Mouse (Mus musculus) C2C12 (cell line): Measurements from ENCODE around the gene Fos. TPM values are rescaled to one million over a fixed set of nuclear protein-coding genes. Genes with fewer than 3 reads are reported as not detected.

Experiments
- H3K27me3 ChIP-seq: one replicate; pipeline ENCODE4 v1.6.1; 2011; ENCODE audit not compliant: control insufficient read depth, insufficient read depth, insufficient read length
- H3K36me3 ChIP-seq: one replicate; pipeline ENCODE4 v1.6.1; 2011; ENCODE audit not compliant: control insufficient read depth, insufficient read depth
- H3K4me3 ChIP-seq: one replicate; pipeline ENCODE4 v1.5.1; 2011; ENCODE audit warnings: mild to moderate bottlenecking, control low read depth; ENCODE audit not compliant: poor library complexity, insufficient read depth, severe bottlenecking
- H3K79me2 ChIP-seq: one replicate; pipeline ENCODE4 v1.6.1; 2011; ENCODE audit not compliant: control insufficient read depth, insufficient read depth
- H3K79me3 ChIP-seq: one replicate; pipeline ENCODE4 v1.6.1; 2011; ENCODE audit warnings: low read depth, control low read depth
- H3ac ChIP-seq: one replicate; pipeline ENCODE3; 2011; ENCODE audit warnings: low read depth; ENCODE audit not compliant: control insufficient read depth, insufficient read length
- CEBPB ChIP-seq: IDR thresholded peaks from one replicate; pipeline ENCODE4 v1.6.1; 2011; ENCODE audit warnings: low read depth, mild to moderate bottlenecking, control low read depth, moderate library complexity
- CTCF ChIP-seq: IDR thresholded peaks from one replicate; pipeline ENCODE4 v1.5.1; 2011; ENCODE audit not compliant: control insufficient read depth, insufficient read depth, insufficient read length
- FOSL1 ChIP-seq: IDR thresholded peaks from one replicate; pipeline ENCODE4 v1.8.0; 2011; ENCODE audit warnings: mild to moderate bottlenecking, low read length; ENCODE audit not compliant: poor library complexity, insufficient read depth, severe bottlenecking
- MAX ChIP-seq: IDR thresholded peaks from one replicate; pipeline ENCODE4 v1.6.1; 2011; ENCODE audit warnings: mild to moderate bottlenecking, control low read depth
- MYOD1 ChIP-seq: IDR thresholded peaks from one replicate; pipeline ENCODE4 v1.6.1; 2011; ENCODE audit warnings: low read depth; ENCODE audit not compliant: control insufficient read depth, insufficient read length
- MYOG ChIP-seq: IDR thresholded peaks from one replicate; pipeline ENCODE4 v1.6.1; 2011; ENCODE audit not compliant: control insufficient read depth, insufficient read length; ENCODE audit errors: extremely low read depth
- USF1 ChIP-seq: IDR thresholded peaks from one replicate; pipeline ENCODE4 v1.6.1; 2011; ENCODE audit warnings: low read depth, mild to moderate bottlenecking, control low read depth, moderate library complexity
- polyA plus RNA-seq: library from polyadenylated mRNA; unstranded; fragments of >200 nt; fragmentation: generic; extraction: Trizol; gene quantifications from one replicate; pipeline ENCODE4 v1.2.1, GENCODE M21; 2012; ENCODE audit warnings: missing spikeins

Fos gene
- polyA plus RNA-seq, 1 experiment = 2.7 TPM

- H3K36me3 ChIP-seq = no peaks in the 10 kb centered on the region
- no peak overlapping the region for H3ac ChIP-seq
- no peaks in the 10 kb centered on the region for H3K27me3 ChIP-seq
- H3K79me2 ChIP-seq = no peaks in the 10 kb centered on the region
- no peak for TF ChIP-seq MAX
- no peak for TF ChIP-seq USF1
- TF ChIP-seq MYOD1 = no peak
- TF ChIP-seq CEBPB = no peak
- TF ChIP-seq CTCF = no peak
- no peak for TF ChIP-seq MYOG
- TF ChIP-seq FOSL1 = no peak
- no peak overlapping the region for H3K4me3 ChIP-seq
- H3K79me3 ChIP-seq = no peaks in the 10 kb centered on the region
Observed at GRCm38 (mm10) chr12:85478696-85479095, 5.0 kb downstream of the Fos start.

- Histone ChIP-seq H3K4me3 (no peak overlapping the region), H3ac (no peak overlapping the region)
- TF ChIP-seq CTCF (no peak), CEBPB (no peak), USF1 (no peak), MYOG (no peak), FOSL1 (no peak), MAX (no peak), MYOD1 (no peak)
Observed at GRCm38 (mm10) chr12:85479190-85479589, 5.5 kb downstream of the Fos start.

GRCm38 (mm10) chr12:85483155-85483554 is 9.5 kb downstream of the Fos start:
- Histone ChIP-seq H3ac (no peak overlapping the region), H3K79me3 (no peaks in the 10 kb centered on the region), H3K79me2 (no peaks in the 10 kb centered on the region), H3K36me3 (no peaks in the 10 kb centered on the region), H3K27me3 (no peaks in the 10 kb centered on the region), H3K4me3 (no peak overlapping the region)
- no peak for TF ChIP-seq CEBPB
- no peak for TF ChIP-seq USF1
- TF ChIP-seq CTCF = no peak
- no peak for TF ChIP-seq FOSL1
- no peak for TF ChIP-seq MAX
- TF ChIP-seq MYOG = no peak
- TF ChIP-seq MYOD1 = no peak

More at GRCm38 (mm10) chr12:85479190-85479589, 5.5 kb downstream of the Fos start:
- Histone ChIP-seq H3K79me2 (no peaks in the 10 kb centered on the region), H3K36me3 (no peaks in the 10 kb centered on the region), H3K79me3 (no peaks in the 10 kb centered on the region), H3K27me3 (no peaks in the 10 kb centered on the region)

GRCm38 (mm10) chr12:85484655-85485054 is 11.0 kb downstream of the Fos start:
- H3K27me3 ChIP-seq = no peaks in the 10 kb centered on the region
- TF ChIP-seq CTCF = no peak
- no peak for TF ChIP-seq MYOG
- no peak for TF ChIP-seq MYOD1
- no peak for TF ChIP-seq USF1
- TF ChIP-seq CEBPB = no peak
- no peak for TF ChIP-seq MAX
- TF ChIP-seq FOSL1 = no peak
- no peaks in the 10 kb centered on the region for H3K79me2 ChIP-seq
- H3K36me3 ChIP-seq = no peaks in the 10 kb centered on the region
- H3K4me3 ChIP-seq = no peak overlapping the region
- no peak overlapping the region for H3ac ChIP-seq
- no peaks in the 10 kb centered on the region for H3K79me3 ChIP-seq

- Histone ChIP-seq H3K27me3 (no peaks in the 10 kb centered on the region), H3K79me2 (no peaks in the 10 kb centered on the region), H3K4me3 (peak overlapping the region; percentile 52), H3K79me3 (no peaks in the 10 kb centered on the region), H3ac (peak overlapping the region; percentile 48), H3K36me3 (no peaks in the 10 kb centered on the region)
- TF ChIP-seq USF1 (no peak), CTCF (no peak), MAX (no peak), FOSL1 (no peak), MYOG (no peak), CEBPB (no peak), MYOD1 (no peak)
Observed at GRCm38 (mm10) chr12:85485890-85486765, 12.4 kb downstream of the Fos start.

- Histone ChIP-seq H3K4me3 (peak overlapping the region; percentile 52), H3K79me2 (no peaks in the 10 kb centered on the region), H3K79me3 (no peaks in the 10 kb centered on the region), H3K27me3 (no peaks in the 10 kb centered on the region), H3K36me3 (no peaks in the 10 kb centered on the region), H3ac (peak overlapping the region; percentile 3)
- TF ChIP-seq CEBPB = no peak
- no peak for TF ChIP-seq MAX
- no peak for TF ChIP-seq MYOD1
- no peak for TF ChIP-seq CTCF
- TF ChIP-seq FOSL1 = no peak
- TF ChIP-seq USF1 = no peak
- TF ChIP-seq MYOG = no peak
Observed at GRCm38 (mm10) chr12:85486766-85487069, 13.0 kb downstream of the Fos start.
